Mouse (Mus musculus) bone marrow macrophage, adult 2 months (primary cell): ENCODE results near the gene Kcnip4.

Source experiments
- CTCF ChIP-seq: IDR thresholded peaks from 2 replicates; pipeline ENCODE4 v1.5.1; 2012; ENCODE audit warnings: low read depth, mild to moderate bottlenecking, low read length, moderate library complexity
- POLR2A ChIP-seq: IDR thresholded peaks from 2 replicates; pipeline ENCODE4 v1.6.1; 2012; ENCODE audit warnings: mild to moderate bottlenecking, low read depth, low read length, borderline replicate concordance

GRCm38 (mm10) chr5:49283403-49283802 lies 241.3 kb downstream of the Kcnip4 start:
- TF ChIP-seq POLR2A: no peak
- TF ChIP-seq CTCF: no peak
